Mouse (Mus musculus) adrenal gland, adult 18-20 months (tissue): ENCODE results near the gene Hirip3. TPM values are rescaled to one million over a fixed set of nuclear protein-coding genes. Genes with fewer than 3 reads are reported as not detected.

Experiments used
- DNase-seq, 2 experiments: peaks; one replicate each; pipeline ENCODE4 v3.0.0; 2021 to 2022; ENCODE audit warnings: low spot score in 2 of 2
- long read RNA-seq, 2 experiments: library from polyadenylated mRNA; stranded (forward); transcript quantifications; one replicate each; pipeline ENCODE4 v2.0.0; 2021
- total RNA-seq, 2 experiments: library from RNA; stranded (reverse); gene quantifications; 1 replicate in 1 of 2; 2 replicates in 1 of 2; pipeline ENCODE4 v1.2.3; 2021

Hirip3 gene
- 10 to 100 TPM in 1 of 2 experiments, 1 to 10 TPM in 1; 9.8 to 11.8 TPM for total RNA-seq
- long read RNA-seq, experiment 1, partial matches to known transcripts = 1 of 4 reads
- long read RNA-seq, experiment 1, other reads (novel, unspliced or antisense) = 3 of 4 reads
- long read RNA-seq, experiment 2, transcript Hirip3-201 (7 exons, 2,766 nt) = major isoform, 14 of 18 reads
- long read RNA-seq, experiment 2, partial matches to known transcripts = 3 of 18 reads
- long read RNA-seq, experiment 2, other reads (novel, unspliced or antisense) = 1 of 18 reads

- DNase-seq = peak; percentile 92 to 93
Observed at GRCm38 (mm10) chr7:126861429-126862130, at the start of gene Hirip3. TSS of gene Hirip3 (plus strand) at chr7:126861972.

DNA sequence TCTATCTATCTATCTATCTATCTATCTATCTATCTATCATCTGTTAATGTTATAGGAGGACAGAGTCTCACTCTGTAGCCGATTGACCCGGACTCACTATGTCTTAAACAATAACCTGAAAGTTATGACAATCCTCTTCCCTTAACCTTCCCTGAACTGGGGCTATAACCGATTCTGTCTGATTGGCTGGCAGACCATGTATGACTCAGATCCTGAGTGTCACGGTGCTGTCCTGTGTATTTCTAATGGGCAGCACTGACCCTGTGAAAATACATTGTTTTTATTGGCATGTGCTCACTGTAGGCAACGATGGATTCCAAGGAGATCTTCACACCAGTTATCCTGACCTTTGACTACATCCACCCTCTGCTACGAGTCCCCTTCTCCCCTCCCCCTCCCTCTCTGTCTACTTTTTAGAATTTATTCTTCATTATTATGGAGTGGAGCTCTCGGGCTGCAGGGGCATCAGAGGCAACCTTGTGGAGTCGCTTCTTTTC is 46.0 kb upstream of the Hirip3 start:
- no peak for DNase-seq

DNA sequence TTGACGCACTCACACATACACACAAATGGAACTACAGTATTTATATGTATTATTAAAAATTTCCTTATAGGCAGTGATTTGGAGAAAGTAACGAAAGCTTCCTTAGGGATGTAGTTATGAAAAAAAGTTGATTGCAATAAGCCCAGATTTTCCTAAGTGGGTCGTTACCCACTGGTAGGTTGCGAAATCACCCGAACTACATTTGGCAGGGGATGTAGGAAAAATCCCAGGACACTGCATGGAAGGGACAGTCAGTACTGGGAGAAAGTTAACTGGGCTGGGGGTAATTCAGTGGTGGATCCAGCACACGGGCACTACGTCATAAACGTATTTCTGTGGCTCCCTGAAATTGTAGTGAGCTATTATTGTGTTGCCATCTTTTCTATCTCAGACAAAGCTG is 45.3 kb upstream of the Hirip3 start:
- no peak for DNase-seq

DNA sequence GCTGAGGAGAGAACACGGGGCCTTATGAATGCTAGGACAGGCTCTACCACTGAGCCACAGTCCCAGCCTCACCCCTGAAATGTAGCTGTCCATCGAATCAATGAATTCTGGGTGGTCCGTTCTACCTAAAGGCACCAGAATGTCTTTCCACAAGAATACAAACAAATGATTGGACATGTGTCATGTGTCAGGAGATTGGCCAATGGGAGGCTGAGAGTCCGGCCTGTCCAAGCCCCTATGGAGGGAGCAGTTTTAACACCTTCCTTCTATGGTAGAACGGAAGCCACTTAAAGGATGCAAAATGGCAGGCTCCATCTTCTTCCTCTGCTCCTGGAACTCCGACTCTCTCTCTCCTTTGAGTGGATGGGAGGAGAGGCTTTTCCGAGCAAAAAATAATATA is 44.2 kb upstream of the Hirip3 start:
- no peak for DNase-seq

- no peak for DNase-seq
Observed at GRCm38 (mm10) chr7:126818818-126819217, 43.0 kb upstream of the Hirip3 start.

- peak; percentile 85 to 86 for DNase-seq
Observed at GRCm38 (mm10) chr7:126821835-126822511, 39.8 kb upstream of the Hirip3 start.

DNA sequence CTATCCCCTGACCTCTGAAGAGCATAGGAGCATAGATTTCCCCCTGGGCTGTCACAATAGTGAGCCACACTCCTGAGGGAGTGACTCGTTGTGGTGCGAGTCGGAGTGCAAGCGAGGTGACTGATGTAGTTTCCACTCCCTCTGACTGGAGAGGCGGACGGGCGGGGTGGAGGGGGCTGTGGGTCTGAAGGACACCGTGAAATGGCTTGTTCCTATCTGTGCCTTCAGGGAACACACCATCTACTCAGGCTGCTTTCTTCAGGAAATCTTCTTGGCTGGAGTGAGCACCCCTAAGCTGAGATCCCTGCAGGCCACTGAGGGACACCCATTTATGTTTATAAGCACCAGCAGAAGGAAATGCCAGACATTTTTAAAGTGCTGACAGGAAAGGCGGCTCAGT is 39.0 kb upstream of the Hirip3 start:
- DNase-seq = no peak

- DNase-seq = no peak
Observed at GRCm38 (mm10) chr7:126823202-126823711, 38.5 kb upstream of the Hirip3 start.

GRCm38 (mm10) chr7:126823940-126824339 is 37.8 kb upstream of the Hirip3 start:
- no peak for DNase-seq

DNA sequence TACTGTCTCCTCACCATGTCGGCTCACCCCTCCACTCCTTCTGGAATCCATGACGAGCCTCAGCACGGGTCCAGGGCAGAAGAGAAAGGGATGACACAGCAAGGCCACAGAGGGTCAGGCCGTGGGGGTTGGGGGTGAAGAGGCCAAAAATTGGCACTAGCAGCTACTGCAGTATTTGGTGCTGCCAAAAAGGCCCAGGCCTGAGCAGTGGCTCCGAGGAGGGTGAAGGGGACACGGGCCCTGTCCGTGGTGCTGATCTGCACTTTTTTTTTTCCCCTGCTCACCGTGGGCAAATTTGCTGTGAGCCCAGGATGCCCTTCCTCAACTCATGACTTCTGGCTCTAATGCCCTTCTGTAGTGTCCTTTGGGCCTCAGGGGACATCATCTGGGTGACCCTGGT is 36.4 kb upstream of the Hirip3 start:
- DNase-seq = peak in 1 of 2 experiments; percentile 25

DNA sequence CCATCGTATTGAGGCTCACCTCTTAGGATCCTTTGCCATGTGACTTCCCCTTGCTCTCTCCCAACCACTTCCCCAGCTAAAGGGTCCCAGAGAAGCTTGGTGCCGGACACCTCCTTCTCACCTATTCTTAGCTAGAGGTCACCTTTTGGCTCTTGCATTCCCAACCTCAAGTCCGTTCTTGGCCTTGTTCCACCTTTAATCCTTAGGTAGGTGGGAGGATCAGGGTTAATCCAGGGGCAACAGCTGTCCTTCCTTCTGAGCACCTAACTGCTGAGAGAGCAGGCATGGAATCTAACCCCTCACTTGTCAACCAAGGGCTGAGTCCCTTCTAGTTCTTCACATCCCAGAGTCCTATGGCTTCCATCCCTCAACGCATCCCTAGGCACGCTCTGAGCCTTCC is 35.8 kb upstream of the Hirip3 start:
- no peak for DNase-seq

DNA sequence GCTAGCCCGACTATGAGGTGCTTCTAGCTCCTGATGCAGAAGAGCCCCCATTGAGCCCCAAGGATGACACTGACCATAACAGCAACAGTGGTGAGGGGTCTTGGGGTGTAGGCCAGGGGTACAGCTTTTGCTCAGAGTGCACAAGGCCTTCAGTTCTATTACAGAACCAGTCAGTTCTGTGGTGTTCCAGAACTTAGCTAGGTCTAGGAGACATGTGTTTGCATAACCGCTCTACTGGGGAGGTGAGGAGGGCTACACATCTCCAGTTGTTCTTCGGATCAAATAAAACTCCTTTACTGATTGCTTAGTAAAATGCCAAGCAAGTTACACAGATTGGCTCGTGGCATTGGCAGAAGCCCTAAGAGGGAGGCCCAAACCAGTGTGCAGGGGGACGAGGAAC is 30.2 kb upstream of the Hirip3 start, which contains the start of gene 4930451I11Rik:
TSS of gene 4930451I11Rik (minus strand) at position 101 of the 400 bp plus-strand sequence.
- no peak for DNase-seq

GRCm38 (mm10) chr7:126832036-126832598 is 29.7 kb upstream of the Hirip3 start:
- peak; percentile 71 to 73 for DNase-seq

- DNase-seq = no peak
Observed at GRCm38 (mm10) chr7:126833294-126833693, 28.5 kb upstream of the Hirip3 start.

DNA sequence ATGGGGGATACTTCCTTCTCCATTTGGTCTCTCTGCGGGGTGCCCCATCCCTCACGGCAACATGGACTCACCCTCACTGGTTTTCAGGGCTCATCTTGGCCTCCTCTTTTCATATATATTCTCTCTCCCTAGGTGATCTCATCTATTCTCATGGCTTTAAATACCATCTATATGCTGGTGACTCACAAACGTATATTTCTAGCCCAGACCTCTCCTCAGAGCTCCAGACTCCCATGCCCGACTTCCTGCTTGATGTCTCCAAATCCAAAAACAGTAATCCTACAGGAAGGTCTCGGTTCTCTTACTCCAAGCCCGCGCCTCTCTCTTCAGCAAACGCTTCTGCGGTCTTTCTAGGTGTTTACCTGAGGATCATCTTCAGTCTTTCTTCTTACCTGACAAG is 18.5 kb upstream of the Hirip3 start:
- DNase-seq = no peak

- DNase-seq = no peak
Observed at GRCm38 (mm10) chr7:126845516-126845915, 16.3 kb upstream of the Hirip3 start.

DNA sequence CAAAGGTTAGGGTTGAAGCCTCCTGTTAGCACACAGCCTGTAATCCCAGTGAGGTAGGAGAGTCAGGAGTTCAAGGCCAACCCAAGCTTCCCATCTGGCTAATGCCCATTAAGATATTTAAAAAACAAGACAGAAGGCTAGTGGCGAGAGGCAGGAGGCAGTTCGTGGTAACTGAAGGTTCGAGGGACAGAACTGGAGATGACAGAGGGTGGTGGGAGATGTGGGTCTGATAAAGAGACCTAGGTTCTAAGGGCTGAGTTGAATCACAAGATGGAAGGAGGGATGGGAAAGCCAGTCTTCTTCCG is 14.7 kb upstream of the Hirip3 start, which contains the start of gene Doc2a:
TSS of gene Doc2a (plus strand) at position 301 of the 305 bp plus-strand sequence.
- DNase-seq = no peak

DNA sequence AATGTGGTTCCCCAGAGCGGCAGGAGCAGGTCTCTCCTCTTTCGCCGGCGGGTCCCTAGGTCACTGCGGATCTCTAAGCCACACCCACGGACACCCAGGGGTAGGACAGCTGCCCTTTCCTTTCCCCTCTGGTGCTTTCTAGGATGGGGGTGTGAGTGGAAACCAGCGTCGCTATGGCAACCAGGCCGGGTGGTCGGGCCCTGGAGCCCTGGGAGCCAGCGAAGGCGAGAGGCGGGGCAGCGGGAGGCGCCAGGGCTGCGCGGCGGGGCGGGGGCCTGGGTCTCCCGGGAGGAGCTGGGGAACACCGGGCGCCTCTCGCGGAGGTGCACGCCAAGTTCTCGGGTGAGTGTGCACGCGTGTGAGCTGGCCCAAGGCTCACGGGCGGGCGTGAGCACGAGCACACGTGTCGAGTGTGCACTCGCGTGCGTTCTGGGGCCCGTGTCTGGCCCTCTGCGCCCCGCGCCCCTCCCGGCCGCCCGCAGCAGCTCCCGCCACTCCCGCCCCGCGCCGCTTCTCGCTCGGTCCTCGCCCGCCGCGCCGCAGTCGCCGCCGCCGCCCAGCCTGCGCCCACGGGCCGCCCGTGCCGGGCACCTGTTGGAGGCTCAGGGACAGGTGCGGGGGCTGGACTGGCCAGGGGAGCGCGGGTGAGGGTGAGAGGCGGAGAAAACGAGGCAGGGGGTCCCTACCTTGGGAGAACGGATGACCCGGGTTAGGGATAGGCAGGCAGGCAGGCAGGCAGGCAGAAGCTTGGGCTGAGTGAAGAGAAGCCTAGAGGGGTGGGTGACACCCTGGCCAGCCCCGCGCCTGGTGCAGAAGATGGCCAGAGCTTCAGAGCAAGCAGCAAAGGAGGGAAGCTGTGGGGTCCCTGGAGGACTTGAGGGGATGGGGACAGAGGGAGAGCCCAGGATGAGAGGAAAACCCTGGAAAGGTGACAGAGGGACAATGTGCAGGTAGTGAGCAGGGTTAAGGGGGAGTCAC is 14.1 kb upstream of the Hirip3 start:
- no peak for DNase-seq

GRCm38 (mm10) chr7:126848794-126849193 is 13.0 kb upstream of the Hirip3 start:
- DNase-seq = no peak

GRCm38 (mm10) chr7:126850161-126850560 is 11.6 kb upstream of the Hirip3 start:
- DNase-seq = no peak
